Mouse (Mus musculus) kidney, adult 11 months (tissue): Measurements from ENCODE around the gene Pfdn6.
"Not testable (repeated sequence)": the region's sequence is repeated elsewhere in the genome, so short reads cannot be mapped to it uniquely, and the experiment has no call there.

Source experiments
- DNase-seq: peaks from one replicate; pipeline ENCODE4 v3.0.0; 2022

Gene Pfdn6

DNA sequence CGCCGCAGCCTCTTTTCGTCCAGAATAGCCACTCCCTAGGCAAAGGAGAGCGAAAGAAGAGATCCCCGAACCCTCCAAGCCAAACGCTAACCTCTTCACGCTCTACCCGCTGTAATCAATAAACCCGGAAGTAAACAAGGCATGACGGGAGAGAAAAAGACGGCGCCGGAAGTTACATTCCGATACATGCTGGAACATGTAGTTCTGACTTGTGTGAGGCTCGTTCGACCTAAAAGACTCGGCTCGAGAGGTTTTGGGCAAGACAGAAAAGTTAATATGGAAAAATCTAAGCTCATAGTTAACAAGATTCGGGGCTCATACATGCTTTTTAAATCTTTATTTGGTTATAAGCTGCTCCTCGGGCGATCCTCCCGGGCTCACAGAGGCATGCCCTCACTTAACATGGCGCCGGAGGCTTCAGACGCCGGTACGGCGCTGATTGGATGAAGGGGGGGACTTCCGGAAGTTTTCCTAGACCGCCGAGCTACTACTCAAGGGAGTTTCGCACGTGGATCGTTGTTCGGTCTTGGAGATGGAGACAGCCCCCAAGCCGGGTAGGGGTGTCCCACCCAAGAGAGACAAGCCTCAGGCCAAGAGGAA is at the start of gene Pfdn6, which contains the start of gene Wdr46:
Pfdn6 (minus strand) TSS at position 138 of the 600 bp plus-strand sequence.
Wdr46 (plus strand) TSS at position 455 of the 600 bp plus-strand sequence.
- peak; percentile 88 for DNase-seq

GRCm38 (mm10) chr17:33982136-33982535 is 42.0 kb upstream of the Pfdn6 start:
- not testable (repeated sequence) for DNase-seq

DNA sequence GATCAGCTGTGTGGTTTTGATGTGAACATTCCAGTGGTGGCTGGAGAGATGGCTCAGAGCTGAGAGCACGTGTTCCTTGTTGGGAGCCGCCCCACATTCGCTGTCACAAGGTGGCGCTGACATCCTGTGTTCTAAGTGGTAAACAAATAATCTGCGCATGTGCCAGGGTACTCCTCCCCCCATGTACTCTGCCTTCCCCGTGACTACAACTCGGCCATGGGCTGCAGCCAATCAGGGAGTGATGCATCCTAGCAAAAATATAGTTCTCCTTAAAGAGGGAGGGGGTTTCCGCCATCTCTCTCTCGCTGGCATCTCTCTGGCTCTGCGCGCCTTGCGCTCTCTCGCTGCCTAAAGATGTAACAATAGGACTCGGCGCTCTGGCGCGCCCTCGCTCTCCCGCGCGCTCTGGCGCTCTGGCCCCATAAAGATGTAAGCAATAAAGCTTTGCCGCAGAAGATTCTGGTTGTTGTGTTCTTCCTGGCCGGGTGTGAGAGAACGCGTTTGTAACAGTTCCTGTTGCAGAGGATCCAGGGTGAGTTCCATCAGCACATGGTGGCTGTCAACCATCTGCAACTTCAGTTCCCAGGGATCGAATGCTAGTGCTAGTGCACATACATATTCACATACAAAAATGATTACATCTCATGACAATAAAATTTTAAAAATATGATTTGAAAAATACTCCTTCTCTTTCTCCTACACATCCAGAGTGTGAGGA is 41.2 kb upstream of the Pfdn6 start:
- peak; percentile 95 for DNase-seq

DNA sequence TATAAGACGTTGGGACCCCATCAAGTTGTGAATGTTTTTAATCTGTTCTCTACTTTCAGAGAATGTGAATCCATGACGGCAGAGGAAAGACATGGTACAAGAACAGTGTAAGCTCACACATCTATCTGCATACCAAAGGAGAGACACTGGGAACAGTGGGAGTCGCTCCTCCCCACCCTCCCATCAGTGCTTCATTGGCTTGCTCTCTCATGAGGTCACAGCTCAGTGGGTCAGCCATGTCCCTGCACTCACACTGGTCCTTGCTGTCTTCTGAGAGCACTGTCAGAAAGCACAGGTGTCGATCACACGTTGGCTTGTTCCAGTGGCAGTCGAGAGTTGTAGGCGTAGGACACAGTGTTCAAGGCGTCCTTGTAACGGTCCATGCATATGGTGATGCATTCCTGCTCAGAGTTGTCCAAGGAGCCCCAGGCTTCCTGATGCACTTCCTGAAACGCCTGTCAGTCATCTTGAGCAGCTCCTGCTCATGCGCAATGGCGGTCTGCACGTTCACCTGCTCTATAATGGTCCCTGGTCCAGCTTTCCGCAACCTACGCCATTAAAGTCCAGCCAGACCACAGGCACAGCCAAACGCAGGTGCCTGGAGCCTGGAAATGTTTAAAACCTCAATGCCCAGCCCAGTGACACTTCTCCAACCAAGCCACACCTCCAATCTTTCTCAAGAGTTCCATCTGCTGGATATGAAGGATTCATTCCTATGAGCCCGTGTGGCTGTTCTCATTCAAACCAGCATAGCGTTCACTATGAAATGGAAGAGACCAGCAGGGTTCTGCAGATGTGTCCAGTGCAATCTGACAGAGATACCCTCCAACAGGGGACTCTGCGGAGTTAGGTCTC is 40.3 kb upstream of the Pfdn6 start:
- no peak for DNase-seq

- no peak for DNase-seq
These were observed 39.4 kb upstream of the Pfdn6 start for GRCm38 (mm10) chr17:33979512-33980050.

GRCm38 (mm10) chr17:33978631-33979031 is 38.5 kb upstream of the Pfdn6 start:
- DNase-seq = peak; percentile 97

GRCm38 (mm10) chr17:33977861-33978557 is 37.9 kb upstream of the Pfdn6 start:
- no peak for DNase-seq

DNA sequence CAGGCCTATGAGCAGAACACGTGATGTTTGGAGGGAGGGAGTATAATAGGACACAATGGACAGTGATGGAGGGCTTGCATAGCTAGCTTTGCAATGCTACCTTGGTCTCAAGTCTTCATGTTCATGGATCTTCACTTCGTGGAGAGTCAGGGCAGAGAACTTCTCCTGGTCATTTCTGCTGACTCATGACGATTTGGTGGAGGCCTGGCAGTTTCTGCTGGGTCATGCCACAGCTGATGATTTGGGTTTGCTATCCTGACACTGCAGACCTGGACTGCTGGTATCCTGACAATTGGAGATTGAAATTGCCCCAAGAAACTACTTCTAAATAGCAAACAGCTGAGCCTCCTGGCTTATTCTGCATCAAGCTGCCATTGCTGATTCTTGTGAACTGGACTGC is 33.4 kb upstream of the Pfdn6 start:
- no peak for DNase-seq

DNA sequence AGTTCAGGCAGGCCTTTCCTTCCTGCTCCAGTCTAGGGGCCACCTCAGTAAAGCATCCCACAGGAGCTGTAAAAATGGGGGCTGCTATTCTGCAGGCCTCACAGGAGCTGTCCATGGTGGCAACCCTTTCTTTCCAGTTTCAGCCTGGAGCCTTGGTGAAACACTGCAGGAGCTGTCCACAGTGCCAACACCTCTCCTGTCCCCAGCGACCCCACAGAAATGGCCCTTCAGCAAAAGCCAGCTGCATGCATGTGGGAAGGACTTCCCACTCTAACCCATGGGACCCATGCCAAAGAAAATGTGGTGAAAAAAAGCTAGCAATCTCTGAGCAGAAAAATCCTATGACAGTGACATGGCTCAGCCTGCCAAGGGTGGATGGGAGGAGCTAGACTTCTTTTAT is 32.5 kb upstream of the Pfdn6 start:
- DNase-seq = no peak

GRCm38 (mm10) chr17:33969394-33969793 is 29.3 kb upstream of the Pfdn6 start:
- DNase-seq = no peak

- no peak for DNase-seq
These were observed 28.8 kb upstream of the Pfdn6 start for GRCm38 (mm10) chr17:33968927-33969326.

- peak; percentile 77 for DNase-seq
These were observed 28.3 kb upstream of the Pfdn6 start for GRCm38 (mm10) chr17:33968489-33968888.

- no peak for DNase-seq
These were observed 25.9 kb upstream of the Pfdn6 start for GRCm38 (mm10) chr17:33965846-33966550.

DNA sequence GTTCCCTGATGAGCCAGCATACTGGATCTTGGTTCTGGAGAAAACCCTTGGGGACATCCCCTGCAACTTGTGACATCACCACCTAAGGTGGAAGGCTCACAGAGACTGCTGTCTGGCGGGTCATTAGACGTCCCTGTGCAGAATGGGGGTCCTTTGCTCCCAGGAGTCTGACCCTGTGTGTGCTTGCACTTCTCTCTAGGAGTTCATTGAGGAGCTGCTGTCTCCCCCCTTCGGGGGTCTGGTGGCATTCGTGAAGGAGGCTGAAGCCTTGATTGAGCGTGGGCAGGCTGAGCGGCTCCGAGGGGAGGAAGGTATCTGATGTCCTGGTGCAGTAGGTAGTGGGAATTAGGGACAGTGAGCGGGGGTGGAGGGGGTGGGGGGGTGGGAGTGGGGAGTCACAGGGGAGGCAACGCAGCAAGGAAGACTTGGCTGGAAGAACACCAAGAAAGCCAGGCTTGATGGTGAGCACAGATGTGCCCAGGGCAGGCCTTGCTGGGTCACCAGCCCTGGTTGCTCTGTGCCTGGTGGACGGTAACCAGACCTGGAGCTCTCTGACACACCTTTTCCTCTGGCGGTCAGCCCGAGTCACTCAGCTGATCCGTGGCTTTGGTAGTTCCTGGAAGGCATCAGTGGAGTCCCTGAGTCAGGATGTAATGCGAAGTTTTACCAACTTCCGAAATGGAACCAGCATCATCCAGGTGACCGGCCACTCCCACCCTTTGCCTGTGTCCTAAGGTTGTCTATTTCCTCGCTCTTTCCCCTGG is 25.1 kb upstream of the Pfdn6 start:
- no peak for DNase-seq

DNA sequence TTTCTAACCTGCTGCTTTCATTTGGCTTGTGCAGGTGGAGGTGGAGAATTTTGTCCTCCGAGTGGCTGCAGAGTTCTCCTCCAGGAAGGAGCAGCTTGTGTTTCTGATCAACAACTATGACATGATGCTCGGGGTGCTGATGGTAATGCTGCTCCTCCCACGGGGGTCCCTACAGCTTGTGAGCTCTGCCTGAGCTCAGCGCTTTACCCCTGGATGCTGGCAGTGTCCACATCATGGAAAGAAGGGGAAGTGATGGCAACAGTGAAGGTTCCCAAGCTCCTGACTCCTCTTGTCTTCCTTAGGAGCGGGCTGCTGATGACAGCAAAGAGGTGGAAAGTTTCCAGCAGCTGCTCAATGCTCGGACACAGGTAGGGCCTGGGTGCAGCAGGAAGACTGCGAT is 22.7 kb upstream of the Pfdn6 start:
- DNase-seq = no peak

- no peak for DNase-seq
These were observed 19.8 kb upstream of the Pfdn6 start for GRCm38 (mm10) chr17:33959948-33960347.

DNA sequence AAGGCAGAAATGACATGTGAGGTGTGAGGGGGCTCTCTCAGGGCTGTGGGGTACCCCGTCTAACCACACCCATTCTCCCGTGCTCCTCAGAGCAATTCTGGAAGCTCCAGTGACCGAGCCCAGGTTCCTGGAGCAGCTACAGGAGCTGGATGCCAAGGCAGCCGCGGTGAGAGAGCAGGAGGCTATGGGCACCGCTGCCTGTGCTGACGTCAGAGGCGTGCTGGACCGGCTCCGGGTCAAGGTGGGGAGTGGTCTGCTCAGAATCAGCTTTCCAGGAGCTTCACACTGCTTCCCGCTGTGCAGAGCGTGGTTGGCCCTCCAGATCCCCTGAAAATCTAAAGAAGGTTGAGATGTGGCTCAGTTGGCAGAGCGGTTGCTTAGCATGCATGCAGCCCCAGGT is 19.0 kb upstream of the Pfdn6 start:
- DNase-seq = no peak

GRCm38 (mm10) chr17:33958451-33958850 is 18.3 kb upstream of the Pfdn6 start:
- DNase-seq = no peak

DNA sequence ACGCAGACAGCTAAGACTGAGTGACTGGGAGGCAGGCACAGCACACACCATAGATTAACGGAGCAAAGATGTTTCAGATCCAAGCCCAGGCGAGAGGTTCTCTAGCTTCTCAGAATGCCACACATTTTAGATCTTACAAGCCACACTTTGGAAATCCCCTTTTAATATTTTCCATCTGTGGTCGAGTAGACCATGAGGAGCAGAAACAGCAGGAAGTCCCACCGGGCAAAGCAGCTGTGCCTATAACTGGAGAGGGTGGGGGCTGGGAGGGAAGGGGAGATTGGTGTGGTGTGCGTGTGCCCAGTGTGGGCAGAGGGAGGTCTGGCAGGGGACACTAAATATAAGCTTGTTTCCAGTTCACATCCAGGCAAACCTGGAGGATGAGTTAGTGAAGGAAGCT is 17.4 kb upstream of the Pfdn6 start:
- no peak for DNase-seq

GRCm38 (mm10) chr17:33956336-33956735 is 16.2 kb upstream of the Pfdn6 start:
- DNase-seq = no peak

DNA sequence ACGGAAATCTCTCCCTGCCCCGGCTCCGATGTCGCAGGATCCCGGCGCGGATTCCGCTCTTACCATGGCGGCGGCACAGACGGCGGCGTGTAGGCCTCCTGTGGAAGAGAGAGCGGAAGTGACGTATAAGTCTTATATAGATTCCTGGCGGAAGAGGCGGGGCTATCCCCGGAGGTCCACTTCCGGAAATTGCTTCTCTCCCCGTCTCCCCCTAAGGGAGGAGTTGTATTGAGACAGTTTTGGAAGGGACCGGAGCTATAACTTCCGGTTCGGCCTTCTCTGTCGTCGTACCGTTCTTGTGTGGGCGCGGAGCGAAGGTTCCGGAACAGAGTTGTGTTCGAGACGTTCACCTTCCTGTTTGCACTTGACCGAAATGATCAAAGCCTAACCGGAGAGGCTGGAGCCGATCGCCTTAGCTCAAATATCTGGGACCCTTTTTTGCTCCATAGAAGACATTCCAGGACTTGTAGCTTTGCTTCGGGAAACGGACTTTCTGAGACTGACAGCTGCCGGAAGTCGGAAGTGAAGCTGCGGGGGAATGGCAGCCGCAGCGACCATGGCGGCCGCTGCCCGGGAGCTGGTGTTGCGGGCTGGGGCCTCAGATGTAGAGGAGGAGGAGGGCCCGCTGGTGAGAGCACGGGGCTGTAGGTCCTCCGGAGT is 15.5 kb upstream of the Pfdn6 start, which contains the start of the genes Vps52 and Rps18:
Vps52 (plus strand) TSS at position 258 of the 660 bp plus-strand sequence.
Rps18 (minus strand) TSS at position 447 of the 660 bp plus-strand sequence.
- peak; percentile 97 for DNase-seq
